Mouse (Mus musculus) spleen, embryonic (tissue): ENCODE data around the gene Gnl2.

Source experiments
- CTCF ChIA-PET: fragments of 350-600 bp; sonication (Branson Sonifier 250); formaldehyde crosslinking; loops from one replicate; lab custom pipeline; 2022; lab: Charles Lee

Gene Gnl2

GRCm38 (mm10) chr4:125015806-125016635 is at the start of gene Gnl2:
Gene Gnl2 (plus strand): TSS chr4:125016585.
- CTCF ChIA-PET = no interaction called here

GRCm38 (mm10) chr4:124968711-124969110 is 47.7 kb upstream of the Gnl2 start:
- CTCF ChIA-PET = no interaction called here

- CTCF ChIA-PET = no interaction called here
Observed at GRCm38 (mm10) chr4:124969219-124969848, 47.1 kb upstream of the Gnl2 start.

GRCm38 (mm10) chr4:124970194-124970593 is 46.2 kb upstream of the Gnl2 start:
- CTCF ChIA-PET = no interaction called here

GRCm38 (mm10) chr4:124970677-124971076 is 45.7 kb upstream of the Gnl2 start:
- CTCF ChIA-PET = no interaction called here

- CTCF ChIA-PET = no interaction called here
Observed at GRCm38 (mm10) chr4:124971094-124971493, 45.3 kb upstream of the Gnl2 start.

- CTCF ChIA-PET = no interaction called here
Observed at GRCm38 (mm10) chr4:124972316-124972715, 44.1 kb upstream of the Gnl2 start.

GRCm38 (mm10) chr4:124973296-124973695 is 43.1 kb upstream of the Gnl2 start:
- CTCF ChIA-PET = no interaction called here

- CTCF ChIA-PET = no interaction called here
Observed at GRCm38 (mm10) chr4:124978201-124978600, 38.2 kb upstream of the Gnl2 start.

GRCm38 (mm10) chr4:124983893-124984526 is 32.4 kb upstream of the Gnl2 start:
- CTCF ChIA-PET = interaction anchor here (0.6 kb wide), 1 partner anchor 111 kb away, joined by 8 read pairs; no protein-coding TSS in a partner anchor

- CTCF ChIA-PET = interaction anchor here (0.6 to 0.8 kb wide), 3 partner anchors 70 to 146 kb away, joined by 3 to 8 read pairs (median 4); no protein-coding TSS in a partner anchor
Observed at GRCm38 (mm10) chr4:124984871-124985670, 31.3 kb upstream of the Gnl2 start.

GRCm38 (mm10) chr4:124985671-124986602 is 30.4 kb upstream of the Gnl2 start, which contains the start of gene Rspo1:
Gene Rspo1 (plus strand): TSS chr4:124986430.
- CTCF ChIA-PET = interaction anchor here (0.8 kb wide), 1 partner anchor 146 kb away, joined by 3 read pairs; no protein-coding TSS in a partner anchor

- CTCF ChIA-PET = no interaction called here
Observed at GRCm38 (mm10) chr4:124986739-124987710, 29.4 kb upstream of the Gnl2 start.

GRCm38 (mm10) chr4:124987711-124988097 is 28.7 kb upstream of the Gnl2 start:
- CTCF ChIA-PET = no interaction called here

- CTCF ChIA-PET = no interaction called here
Observed at GRCm38 (mm10) chr4:124988382-124988781, 28.0 kb upstream of the Gnl2 start.

- CTCF ChIA-PET = no interaction called here
Observed at GRCm38 (mm10) chr4:124989787-124990253, 26.6 kb upstream of the Gnl2 start.

- CTCF ChIA-PET = no interaction called here
Observed at GRCm38 (mm10) chr4:124990325-124990724, 26.1 kb upstream of the Gnl2 start.

- CTCF ChIA-PET = no interaction called here
Observed at GRCm38 (mm10) chr4:124997479-124998147, 18.8 kb upstream of the Gnl2 start.
